Mouse (Mus musculus): Measurements from ENCODE around the gene Fbxw8. TPM values are rescaled to one million over a fixed set of nuclear protein-coding genes. Genes with fewer than 3 reads are reported as not detected.

Fbxw8 gene
- total and polyA plus RNA-seq, 2 experiments from 2014 or later: 16.5 to 49.7 TPM

DNA sequence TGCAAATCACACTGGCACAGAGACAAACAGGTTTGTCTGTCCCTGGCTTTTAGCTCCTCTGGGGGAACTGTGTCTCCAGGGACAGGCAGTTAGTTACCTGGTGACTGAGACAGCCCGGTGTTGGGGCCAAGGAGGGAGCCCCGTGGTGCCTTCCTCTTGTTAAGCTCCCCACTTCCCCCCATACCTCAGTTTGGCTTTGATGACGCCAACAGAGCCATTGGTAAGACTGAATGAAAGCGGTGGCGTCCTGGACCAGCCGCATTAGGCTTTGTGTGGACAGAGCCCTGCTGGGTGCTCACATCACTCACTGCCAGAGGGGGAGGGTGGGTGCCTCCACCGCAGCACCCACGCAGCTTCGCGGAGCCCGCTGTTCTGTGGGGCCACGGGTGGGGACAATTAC is 129.4 kb downstream of the Fbxw8 start:
- no peak overlapping the region for H3K4me2 ChIP-seq (ENCODE audit: low read depth, low read length)
- H3K4me3 ChIP-seq (ENCODE audit: low read depth, low read length): no peak overlapping the region
- DNase-seq (ENCODE audit: low spot score): no peak
- H3K4me1 ChIP-seq (ENCODE audit: control insufficient read depth, insufficient read depth): peaks cover 21% of the 10 kb centered on the region; the same call in 1 of the 2 replicates
- ATAC-seq (ENCODE audit: insufficient read depth, low read depth): no peak
- WGBS: 18% methylated on average over 12 of the region's 12 CpGs
- H3K9me3 ChIP-seq (replicated peaks; ENCODE audit: control insufficient read depth, low read length): no peaks in the 10 kb centered on the region
- no peak overlapping the region for H3K9ac ChIP-seq (replicated peaks; ENCODE audit: low read depth, low read length)
- no peak overlapping the region for H3K27ac ChIP-seq (ENCODE audit: low read depth)
- H3K27me3 ChIP-seq (ENCODE audit: control insufficient read depth, insufficient read depth, low read length): peaks cover 37% of the 10 kb centered on the region
- TF ChIP-seq EP300 (IDR thresholded peaks at IDR 0.05; ENCODE audit: low read depth): no peak
- TF ChIP-seq CTCF (IDR thresholded peaks at IDR 0.05; ENCODE audit: low read depth): no peak
- H3K36me3 ChIP-seq (replicated peaks; ENCODE audit: control insufficient read depth, insufficient read depth, low read length): no peaks in the 10 kb centered on the region

- peaks cover 18% of the 10 kb centered on the region; the same call in 1 of the 2 replicates for H3K4me1 ChIP-seq (ENCODE audit: control insufficient read depth, insufficient read depth)
- no peak overlapping the region for H3K27ac ChIP-seq (ENCODE audit: low read depth)
- DNase-seq (ENCODE audit: low spot score): peak; percentile 19
- H3K4me3 ChIP-seq (ENCODE audit: low read depth, low read length): no peak overlapping the region
- WGBS: 25% methylated on average over 3 of the region's 3 CpGs
- H3K9me3 ChIP-seq (replicated peaks; ENCODE audit: control insufficient read depth, low read length): no peaks in the 10 kb centered on the region
- no peak for TF ChIP-seq EP300 (IDR thresholded peaks at IDR 0.05; ENCODE audit: low read depth)
- no peak overlapping the region for H3K9ac ChIP-seq (replicated peaks; ENCODE audit: low read depth, low read length)
- no peak overlapping the region for H3K4me2 ChIP-seq (ENCODE audit: low read depth, low read length)
- peaks cover 27% of the 10 kb centered on the region for H3K27me3 ChIP-seq (ENCODE audit: control insufficient read depth, insufficient read depth, low read length)
- peak; percentile 42 for ATAC-seq (ENCODE audit: insufficient read depth, low read depth)
- no peaks in the 10 kb centered on the region for H3K36me3 ChIP-seq (replicated peaks; ENCODE audit: control insufficient read depth, insufficient read depth, low read length)
Observed at GRCm38 (mm10) chr5:118023053-118023452, 132.2 kb downstream of the Fbxw8 start.

DNA sequence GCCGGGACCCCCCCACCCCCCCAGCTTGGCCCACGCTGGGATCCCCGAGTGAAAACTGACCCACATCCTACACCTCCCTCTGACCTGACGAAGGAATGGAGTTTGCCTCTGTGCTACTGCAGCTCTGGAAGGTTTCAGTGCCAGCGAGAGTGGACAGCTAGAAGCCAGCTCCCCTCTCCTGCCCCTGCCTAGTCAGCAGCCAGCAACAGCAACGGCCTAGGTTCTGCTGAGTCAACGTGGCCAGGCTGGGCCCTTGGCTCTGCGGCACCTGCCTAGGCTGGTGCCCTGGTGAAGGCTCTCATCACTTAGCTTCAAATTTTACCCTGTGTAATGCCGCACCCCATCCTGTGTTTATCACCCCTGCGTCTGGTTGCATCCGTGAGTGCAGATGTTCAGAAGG is 135.4 kb downstream of the Fbxw8 start:
- no peak for ATAC-seq (ENCODE audit: insufficient read depth, low read depth)
- H3K9ac ChIP-seq (replicated peaks; ENCODE audit: low read depth, low read length): no peak overlapping the region

GRCm38 (mm10) chr5:118017527-118017926 is 137.7 kb downstream of the Fbxw8 start:
- Histone ChIP-seq H3K27ac (ENCODE audit: low read depth) (no peak overlapping the region), H3K4me2 (ENCODE audit: low read depth, low read length) (no peak overlapping the region), H3K36me3 (replicated peaks; ENCODE audit: control insufficient read depth, insufficient read depth, low read length) (no peaks in the 10 kb centered on the region), H3K9ac (replicated peaks; ENCODE audit: low read depth, low read length) (no peak overlapping the region), H3K9me3 (replicated peaks; ENCODE audit: control insufficient read depth, low read length) (no peaks in the 10 kb centered on the region), H3K27me3 (ENCODE audit: control insufficient read depth, insufficient read depth, low read length) (peaks cover 7% of the 10 kb centered on the region; the same call in 1 of the 2 replicates), H3K4me3 (ENCODE audit: low read depth, low read length) (no peak overlapping the region), H3K4me1 (ENCODE audit: control insufficient read depth, insufficient read depth) (no peaks in the 10 kb centered on the region)
- 60% methylated on average over 5 of the region's 5 CpGs for WGBS
- TF ChIP-seq EP300 (IDR thresholded peaks at IDR 0.05; ENCODE audit: low read depth): no peak
- no peak for TF ChIP-seq CTCF (IDR thresholded peaks at IDR 0.05; ENCODE audit: low read depth)
- DNase-seq (ENCODE audit: low spot score) (no peak), ATAC-seq (ENCODE audit: insufficient read depth, low read depth) (no peak)

More for the DNA sequence above, 135.4 kb downstream of the Fbxw8 start:
- TF ChIP-seq CTCF (IDR thresholded peaks at IDR 0.05; ENCODE audit: low read depth) (no peak), EP300 (IDR thresholded peaks at IDR 0.05; ENCODE audit: low read depth) (no peak)
- Histone ChIP-seq H3K36me3 (replicated peaks; ENCODE audit: control insufficient read depth, insufficient read depth, low read length) (no peaks in the 10 kb centered on the region), H3K4me1 (ENCODE audit: control insufficient read depth, insufficient read depth) (0 out of 2 replicates have a peak, but pooled peaks cover 3% of the 10 kb centered on the region), H3K4me3 (ENCODE audit: low read depth, low read length) (no peak overlapping the region), H3K27ac (ENCODE audit: low read depth) (no peak overlapping the region), H3K27me3 (ENCODE audit: control insufficient read depth, insufficient read depth, low read length) (peaks cover 7% of the 10 kb centered on the region; the same call in 1 of the 2 replicates), H3K4me2 (ENCODE audit: low read depth, low read length) (no peak overlapping the region), H3K9me3 (replicated peaks; ENCODE audit: control insufficient read depth, low read length) (no peaks in the 10 kb centered on the region)
- 57% methylated on average over 11 of the region's 11 CpGs for WGBS
- DNase-seq (ENCODE audit: low spot score): no peak

DNA sequence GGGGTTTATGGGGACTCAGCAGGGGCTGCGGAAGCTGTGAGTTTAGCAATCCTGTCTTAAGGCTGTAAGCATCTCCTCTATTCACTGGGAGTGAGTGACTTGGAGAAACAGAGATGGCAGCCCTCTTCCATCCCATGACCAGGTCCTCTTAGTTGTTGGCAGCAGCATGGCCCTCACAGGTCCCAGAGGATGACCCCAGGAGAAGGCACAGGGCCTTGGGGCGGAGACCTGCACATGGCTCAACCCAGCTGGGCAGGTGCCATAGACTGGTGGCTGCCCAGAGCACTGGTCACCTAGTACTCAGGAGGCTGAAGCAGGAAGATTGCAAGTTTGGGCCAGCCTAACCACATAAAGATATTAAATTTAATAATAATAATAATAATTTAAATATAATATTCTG is 139.6 kb downstream of the Fbxw8 start:
- H3K36me3 ChIP-seq (replicated peaks; ENCODE audit: control insufficient read depth, insufficient read depth, low read length): no peaks in the 10 kb centered on the region
- H3K4me1 ChIP-seq (ENCODE audit: control insufficient read depth, insufficient read depth): no peaks in the 10 kb centered on the region
- DNase-seq (ENCODE audit: low spot score) (no peak), ATAC-seq (ENCODE audit: insufficient read depth, low read depth) (no peak)
- 93% methylated on average over 2 of the region's 2 CpGs for WGBS
- no peak overlapping the region for H3K4me2 ChIP-seq (ENCODE audit: low read depth, low read length)
- H3K27me3 ChIP-seq (ENCODE audit: control insufficient read depth, insufficient read depth, low read length): peaks cover 7% of the 10 kb centered on the region; the same call in 1 of the 2 replicates
- no peaks in the 10 kb centered on the region for H3K9me3 ChIP-seq (replicated peaks; ENCODE audit: control insufficient read depth, low read length)
- no peak overlapping the region for H3K27ac ChIP-seq (ENCODE audit: low read depth)
- H3K4me3 ChIP-seq (ENCODE audit: low read depth, low read length): no peak overlapping the region
- no peak for TF ChIP-seq CTCF (IDR thresholded peaks at IDR 0.05; ENCODE audit: low read depth)
- TF ChIP-seq EP300 (IDR thresholded peaks at IDR 0.05; ENCODE audit: low read depth): no peak
- no peak overlapping the region for H3K9ac ChIP-seq (replicated peaks; ENCODE audit: low read depth, low read length)

- H3K4me2 ChIP-seq (ENCODE audit: low read depth, low read length): no peak overlapping the region
- ATAC-seq (ENCODE audit: insufficient read depth, low read depth) (peak; percentile 50; the same call in 1 of the 2 replicates), DNase-seq (ENCODE audit: low spot score) (peak; percentile 22)
- no peaks in the 10 kb centered on the region for H3K4me1 ChIP-seq (ENCODE audit: control insufficient read depth, insufficient read depth)
- H3K4me3 ChIP-seq (ENCODE audit: low read depth, low read length): no peak overlapping the region
- H3K36me3 ChIP-seq (replicated peaks; ENCODE audit: control insufficient read depth, insufficient read depth, low read length): no peaks in the 10 kb centered on the region
- H3K9ac ChIP-seq (replicated peaks; ENCODE audit: low read depth, low read length): no peak overlapping the region
- peaks cover 7% of the 10 kb centered on the region; the same call in 1 of the 2 replicates for H3K27me3 ChIP-seq (ENCODE audit: control insufficient read depth, insufficient read depth, low read length)
- WGBS: 25% methylated on average over 12 of the region's 12 CpGs
- no peaks in the 10 kb centered on the region for H3K9me3 ChIP-seq (replicated peaks; ENCODE audit: control insufficient read depth, low read length)
- H3K27ac ChIP-seq (ENCODE audit: low read depth): no peak overlapping the region
- TF ChIP-seq CTCF (IDR thresholded peaks at IDR 0.05; ENCODE audit: low read depth) (no peak), EP300 (IDR thresholded peaks at IDR 0.05; ENCODE audit: low read depth) (no peak)
Observed at GRCm38 (mm10) chr5:118015028-118015427, 140.2 kb downstream of the Fbxw8 start.

Other genes with a start within 250 kb of the Fbxw8 start
- 50.8 and 52.4 TPM in 2 replicates for gene Fbxo21, start 178.7 kb downstream of the Fbxw8 start, total RNA-seq (2014; rRNA removed; ENCODE audit: low replicate concordance)
- 36.0 and 37.7 TPM in 2 replicates for gene Fbxo21, start 178.7 kb downstream of the Fbxw8 start, polyA plus RNA-seq (2015; fragmentation: Nextera tagmentation; extraction: Ambion mirVana)
- 17.6 and 19.6 TPM in 2 replicates for gene Tesc, start 127.7 kb downstream of the Fbxw8 start, total RNA-seq (2014; rRNA removed; ENCODE audit: low replicate concordance)
- 19.0 and 20.7 TPM in 2 replicates for gene Tesc, start 127.7 kb downstream of the Fbxw8 start, polyA plus RNA-seq (2015; fragmentation: Nextera tagmentation; extraction: Ambion mirVana)
- gene Hrk, start 9.2 kb upstream of the Fbxw8 start, total RNA-seq (2014; rRNA removed; ENCODE audit: low replicate concordance): 0.04 TPM in 1 of 2 replicates, not detected in the other
- 0.11 and 0.19 TPM in 2 replicates for gene Hrk, start 9.2 kb upstream of the Fbxw8 start, polyA plus RNA-seq (2015; fragmentation: Nextera tagmentation; extraction: Ambion mirVana)
- 1.7 and 12.7 TPM in 2 replicates for gene Rnft2, start 89.7 kb upstream of the Fbxw8 start, total RNA-seq (2014; rRNA removed; ENCODE audit: low replicate concordance)
- 0.40 and 0.70 TPM in 2 replicates for gene Rnft2, start 89.7 kb upstream of the Fbxw8 start, polyA plus RNA-seq (2015; fragmentation: Nextera tagmentation; extraction: Ambion mirVana)
- gene 2410131K14Rik, start 89.8 kb upstream of the Fbxw8 start, total RNA-seq (2014; rRNA removed; ENCODE audit: low replicate concordance): 4.1 and 7.1 TPM in 2 replicates
- gene 2410131K14Rik, start 89.8 kb upstream of the Fbxw8 start, polyA plus RNA-seq (2015; fragmentation: Nextera tagmentation; extraction: Ambion mirVana): 5.1 and 5.9 TPM in 2 replicates

All from heart, postnatal 0 days (tissue).